13 mouse cellular contexts compared by ENCODE assay signal in genomic region chr11:118360491-118360890, GRCm38 (mm10). TPM values are rescaled to one million over a fixed set of nuclear protein-coding genes. Genes with fewer than 3 reads are reported as not detected.
DNase-seq lines count a peak whose midpoint lies in the region; ATAC-seq lines count a peak whose summit lies in the region.
"Had no signal": no experiment of that assay in that cellular context is flagged by ENCODE, and none has a peak within 500 bp of the region (broad histone marks: within the 10 kb centered on the region; RNA-seq: fewer than 3 reads in every experiment).

No protein-coding gene starts in this region.

- peaks cover 6% of the 10 kb centered on the region; the same call in 1 of the 2 replicates for H3K4me1 ChIP-seq in forebrain, embryonic 14.5 days (ENCODE audit: control insufficient read depth, insufficient read depth, low read length)
- H3K4me1 ChIP-seq in neural tube, embryonic 15.5 days = peaks cover 20% of the 10 kb centered on the region
- H3K4me1 ChIP-seq in midbrain, embryonic 13.5 days (replicated peaks) = peaks cover 16% of the 10 kb centered on the region

- peak; percentile 61 to 78 for DNase-seq in heart, adult 18-20 months
- no peak for DNase-seq in heart, postnatal 25 days (ENCODE audit: low spot score)
- DNase-seq in NIH3T3 (ENCODE audit: low read depth) = peak; percentile 65
- DNase-seq in forebrain, embryonic 14.5 days (ENCODE audit: low spot score) = peak; percentile 35
- DNase-seq in lung, postnatal 10 days = peak; percentile 73
- DNase-seq in retina, embryonic 14.5 days (ENCODE audit: low spot score) = no peak
- DNase-seq: cerebellum, adult 9-10 months had no signal

- intact Hi-C loops in heart, postnatal 25 days (cut with DNase I) = no loop called here

- peak; percentile 33; the same call in 1 of the 2 replicates for ATAC-seq in forebrain, embryonic 14.5 days
- no peak for ATAC-seq in neural tube, embryonic 15.5 days (ENCODE audit: low FRiP score)
- no peak for ATAC-seq in midbrain, embryonic 13.5 days

- 0 out of 2 replicates have a peak overlapping the region, but pooled peaks have one; percentile 59 for H3K27ac ChIP-seq in forebrain, embryonic 14.5 days (ENCODE audit: low read depth, low read length)
- no peak overlapping the region for H3K27ac ChIP-seq in neural tube, embryonic 15.5 days (replicated peaks)
- no peak overlapping the region for H3K27ac ChIP-seq in midbrain, embryonic 13.5 days
- H3K27ac ChIP-seq: hindbrain, embryonic 15.5 days; limb, embryonic 13.5 days; midbrain, embryonic 12.5 days had no signal

- H3K27me3 ChIP-seq in forebrain, embryonic 14.5 days (replicated peaks; ENCODE audit: control insufficient read depth, insufficient read depth, low read length) = no peaks in the 10 kb centered on the region
- H3K27me3 ChIP-seq in neural tube, embryonic 15.5 days (replicated peaks) = no peaks in the 10 kb centered on the region
- H3K27me3 ChIP-seq in midbrain, embryonic 13.5 days = no peaks in the 10 kb centered on the region
- H3K27me3 ChIP-seq: hindbrain, embryonic 15.5 days; limb, embryonic 13.5 days; midbrain, embryonic 12.5 days had no signal

- H3K36me3 ChIP-seq in forebrain, embryonic 14.5 days (ENCODE audit: control insufficient read depth, insufficient read depth, low read length) = no peaks in the 10 kb centered on the region
- no peaks in the 10 kb centered on the region for H3K36me3 ChIP-seq in neural tube, embryonic 15.5 days
- no peaks in the 10 kb centered on the region for H3K36me3 ChIP-seq in midbrain, embryonic 13.5 days
- H3K36me3 ChIP-seq: hindbrain, embryonic 15.5 days; limb, embryonic 13.5 days; midbrain, embryonic 12.5 days had no signal

- no peaks in the 10 kb centered on the region for H3K9me3 ChIP-seq in forebrain, embryonic 14.5 days (replicated peaks; ENCODE audit: control insufficient read depth, low read length)
- no peaks in the 10 kb centered on the region for H3K9me3 ChIP-seq in neural tube, embryonic 15.5 days (replicated peaks)
- no peaks in the 10 kb centered on the region for H3K9me3 ChIP-seq in midbrain, embryonic 13.5 days
- H3K9me3 ChIP-seq: hindbrain, embryonic 15.5 days; limb, embryonic 13.5 days; midbrain, embryonic 12.5 days had no signal

- 83% methylated on average over 7 of the region's 7 CpGs for WGBS in forebrain, embryonic 14.5 days
- 83% methylated on average over 7 of the region's 7 CpGs for WGBS in neural tube, embryonic 15.5 days
- WGBS in midbrain, embryonic 13.5 days = 90% methylated on average over 7 of the region's 7 CpGs

- no peak overlapping the region for H3K9ac ChIP-seq in forebrain, embryonic 14.5 days (ENCODE audit: low read length)
- H3K9ac ChIP-seq in neural tube, embryonic 15.5 days (replicated peaks) = no peak overlapping the region
- H3K9ac ChIP-seq in midbrain, embryonic 13.5 days (replicated peaks) = no peak overlapping the region
- H3K9ac ChIP-seq: hindbrain, embryonic 15.5 days; limb, embryonic 13.5 days; midbrain, embryonic 12.5 days had no signal

- no peak overlapping the region for H3K4me3 ChIP-seq in forebrain, embryonic 14.5 days (ENCODE audit: low read depth, low read length)
- H3K4me3 ChIP-seq in neural tube, embryonic 15.5 days (replicated peaks) = no peak overlapping the region
- no peak overlapping the region for H3K4me3 ChIP-seq in midbrain, embryonic 13.5 days (replicated peaks)
- H3K4me3 ChIP-seq: hindbrain, embryonic 15.5 days; limb, embryonic 13.5 days; midbrain, embryonic 12.5 days had no signal

- no peak overlapping the region for H3K4me2 ChIP-seq in forebrain, embryonic 14.5 days (ENCODE audit: low read length)
- H3K4me2 ChIP-seq in neural tube, embryonic 15.5 days = no peak overlapping the region
- no peak overlapping the region for H3K4me2 ChIP-seq in midbrain, embryonic 13.5 days (replicated peaks)
- H3K4me2 ChIP-seq: hindbrain, embryonic 15.5 days; limb, embryonic 13.5 days; midbrain, embryonic 12.5 days had no signal

RNA-seq across cellular contexts. Expression of gene Timp2, which starts 5.0 kb away (rescaled TPM):
- total RNA-seq in heart, adult 18-20 months (2021) = 100 to 1,000 TPM in 1 of 2 experiments, 10 to 100 TPM in 1; 75.0 to 102 TPM
- 100 to 1,000 TPM; 121 to 138 TPM for total RNA-seq in heart, postnatal 25 days (2021)
- polyA plus RNA-seq in forebrain, embryonic 14.5 days (2014; fragmentation: Nextera tagmentation; extraction: Ambion mirVana) = 62.9 and 71.7 TPM in 2 replicates
- 84.6 and 86.6 TPM in 2 replicates for polyA plus RNA-seq in neural tube, embryonic 15.5 days (2015; fragmentation: Nextera tagmentation; extraction: Ambion mirVana)
- polyA plus RNA-seq in midbrain, embryonic 13.5 days (2015; fragmentation: Nextera tagmentation; extraction: Ambion mirVana) = 37.2 and 42.2 TPM in 2 replicates

RNA-seq across cellular contexts. Expression of gene Cep295nl, which starts 18.2 kb away (rescaled TPM):
- total RNA-seq in heart, adult 18-20 months (2021) = under 1 TPM; 0.39 to 0.42 TPM
- 1 to 10 TPM in 1 of 2 experiments, under 1 TPM in 1; 0.84 to 1.1 TPM for total RNA-seq in heart, postnatal 25 days (2021)
- polyA plus RNA-seq in forebrain, embryonic 14.5 days (2014; fragmentation: Nextera tagmentation; extraction: Ambion mirVana) = 0.11 TPM in 2 replicates
- 0.18 and 0.37 TPM in 2 replicates for polyA plus RNA-seq in neural tube, embryonic 15.5 days (2015; fragmentation: Nextera tagmentation; extraction: Ambion mirVana)
- polyA plus RNA-seq in midbrain, embryonic 13.5 days (2015; fragmentation: Nextera tagmentation; extraction: Ambion mirVana) = 0.17 and 0.22 TPM in 2 replicates
- total RNA-seq: CH12.LX had no signal

RNA-seq across cellular contexts. Expression of gene Lgals3bp, which starts 41.4 kb away (rescaled TPM):
- 10 to 100 TPM; 19.6 to 34.9 TPM for total RNA-seq in heart, adult 18-20 months (2021)
- total RNA-seq in heart, postnatal 25 days (2021) = 10 to 100 TPM; 19.2 to 24.0 TPM
- 3.0 TPM in 2 replicates for polyA plus RNA-seq in forebrain, embryonic 14.5 days (2014; fragmentation: Nextera tagmentation; extraction: Ambion mirVana)
- 3.6 and 20.7 TPM in 2 replicates for polyA plus RNA-seq in neural tube, embryonic 15.5 days (2015; fragmentation: Nextera tagmentation; extraction: Ambion mirVana)
- 1.7 and 2.3 TPM in 2 replicates for polyA plus RNA-seq in midbrain, embryonic 13.5 days (2015; fragmentation: Nextera tagmentation; extraction: Ambion mirVana)

RNA-seq across cellular contexts. Expression of gene Cant1, which starts 58.4 kb away (rescaled TPM):
- total RNA-seq in heart, adult 18-20 months (2021) = 10 to 100 TPM; 17.5 to 18.6 TPM
- total RNA-seq in heart, postnatal 25 days (2021) = 10 to 100 TPM; 16.0 to 17.2 TPM
- polyA plus RNA-seq in forebrain, embryonic 14.5 days (2014; fragmentation: Nextera tagmentation; extraction: Ambion mirVana) = 21.4 and 22.8 TPM in 2 replicates
- polyA plus RNA-seq in neural tube, embryonic 15.5 days (2015; fragmentation: Nextera tagmentation; extraction: Ambion mirVana) = 28.9 and 29.4 TPM in 2 replicates
- polyA plus RNA-seq in midbrain, embryonic 13.5 days (2015; fragmentation: Nextera tagmentation; extraction: Ambion mirVana) = 23.5 and 26.0 TPM in 2 replicates

Comparison
In these comparisons a context has a peak if more than half of its experiments do, and no peak if none do; other contexts are left out.
1. DNase-seq: peak in heart, adult 18-20 months (2 of 2), NIH3T3 (single experiment), forebrain, embryonic 14.5 days (single experiment) and lung, postnatal 10 days (single experiment); none in heart, postnatal 25 days (single experiment) and retina, embryonic 14.5 days (single experiment).